Mouse (Mus musculus) bone marrow, adult 2 months (tissue): ENCODE measurements around the gene Tbcd. TPM values are rescaled to one million over a fixed set of nuclear protein-coding genes. Genes with fewer than 3 reads are reported as not detected.

Experiments used
- H3K27ac ChIP-seq: fragments of 200-500 bp; 2 replicates; pipeline ENCODE4 v1.5.1; 2012; ENCODE audit warnings: low read depth, mild to moderate bottlenecking, control low read depth, inconsistent platforms, low read length; ENCODE audit not compliant: control insufficient read depth, poor library complexity, insufficient read depth
- H3K4me1 ChIP-seq: fragments of 200-500 bp; 2 replicates; pipeline ENCODE4 v1.6.1; 2011; ENCODE audit warnings: low read length; ENCODE audit not compliant: control insufficient read depth, insufficient read depth
- H3K4me3 ChIP-seq: fragments of 200-500 bp; replicated peaks from 2 replicates; pipeline ENCODE3; 2011; ENCODE audit warnings: mild to moderate bottlenecking, low read depth, low read length, control low read depth; ENCODE audit not compliant: control insufficient read depth
- CTCF ChIP-seq: fragments of 200-500 bp; IDR thresholded peaks from 2 replicates; pipeline ENCODE4 v1.5.1; 2011; ENCODE audit warnings: low read length, control low read depth; ENCODE audit not compliant: control insufficient read depth, insufficient read depth
- POLR2A ChIP-seq: fragments of 200-500 bp; IDR thresholded peaks from 2 replicates; pipeline ENCODE4 v1.6.1; 2011; ENCODE audit warnings: low read depth, mild to moderate bottlenecking, control low read depth, low read length, borderline replicate concordance; ENCODE audit not compliant: control insufficient read depth
- WGBS: fragments of 180-500 bp; shearing (Covaris S2); methylation state at CpG from one replicate; pipeline ENCODE4 v1.1.7; 2018; 5-methylcytosine and 5-hydroxymethylcytosine counted together
- polyA plus RNA-seq: library from polyadenylated mRNA; stranded (reverse); fragments of >200 nt; gene quantifications from 2 replicates; pipeline ENCODE4 v1.2.4, GENCODE M21; 2011; ENCODE audit warnings: low replicate concordance; ENCODE audit not compliant: missing spikeins, insufficient read depth, insufficient read length

Gene Tbcd
- polyA plus RNA-seq, 1 experiment: 25.2 TPM

GRCm38 (mm10) chr11:121615961-121616485 lies 164.3 kb downstream of the Tbcd start:
- H3K4me3 ChIP-seq: no peak overlapping the region
- 87% methylated on average over 3 of the region's 3 CpGs for WGBS

GRCm38 (mm10) chr11:121616501-121616900 lies 164.8 kb downstream of the Tbcd start:
- TF ChIP-seq CTCF (no peak), POLR2A (no peak)
- H3K27ac ChIP-seq: no peak overlapping the region
- H3K4me1 ChIP-seq: no peaks in the 10 kb centered on the region
- H3K4me3 ChIP-seq: no peak overlapping the region

More at GRCm38 (mm10) chr11:121615961-121616485, 164.3 kb downstream of the Tbcd start:
- TF ChIP-seq POLR2A: no peak
- TF ChIP-seq CTCF: no peak
- H3K27ac ChIP-seq: no peak overlapping the region
- H3K4me1 ChIP-seq: no peaks in the 10 kb centered on the region

- no peaks in the 10 kb centered on the region for H3K4me1 ChIP-seq
- no peak overlapping the region for H3K4me3 ChIP-seq
- TF ChIP-seq CTCF (no peak), POLR2A (no peak)
- H3K27ac ChIP-seq: no peak overlapping the region
- 94% methylated on average over 1 of the region's 1 CpGs for WGBS
Measured at GRCm38 (mm10) chr11:121617371-121617770, 165.6 kb downstream of the Tbcd start.

- Histone ChIP-seq H3K27ac (no peak overlapping the region), H3K4me1 (no peaks in the 10 kb centered on the region), H3K4me3 (no peak overlapping the region)
- 90% methylated on average over 4 of the region's 4 CpGs for WGBS
- TF ChIP-seq CTCF: no peak
- no peak for TF ChIP-seq POLR2A
Measured at GRCm38 (mm10) chr11:121625007-121625406, 173.3 kb downstream of the Tbcd start.

- H3K27ac ChIP-seq: no peak overlapping the region
- WGBS: 94% methylated on average over 5 of the region's 5 CpGs
- H3K4me1 ChIP-seq: no peaks in the 10 kb centered on the region
- no peak overlapping the region for H3K4me3 ChIP-seq
- TF ChIP-seq CTCF (no peak), POLR2A (no peak)
Measured at GRCm38 (mm10) chr11:121627521-121627920, 175.8 kb downstream of the Tbcd start.

- Histone ChIP-seq H3K4me3 (no peak overlapping the region), H3K27ac (no peak overlapping the region), H3K4me1 (no peaks in the 10 kb centered on the region)
- WGBS: 90% methylated on average over 6 of the region's 6 CpGs
- TF ChIP-seq POLR2A (no peak), CTCF (no peak)
Measured at GRCm38 (mm10) chr11:121629529-121629928, 177.8 kb downstream of the Tbcd start.

GRCm38 (mm10) chr11:121630406-121630805 lies 178.7 kb downstream of the Tbcd start:
- H3K27ac ChIP-seq: no peak overlapping the region
- 79% methylated on average over 4 of the region's 4 CpGs for WGBS
- H3K4me3 ChIP-seq: no peak overlapping the region
- no peaks in the 10 kb centered on the region for H3K4me1 ChIP-seq
- no peak for TF ChIP-seq CTCF
- no peak for TF ChIP-seq POLR2A

GRCm38 (mm10) chr11:121631410-121631809 lies 179.7 kb downstream of the Tbcd start:
- H3K4me3 ChIP-seq: no peak overlapping the region
- WGBS: 91% methylated on average over 7 of the region's 7 CpGs
- TF ChIP-seq POLR2A (no peak), CTCF (no peak)
- H3K27ac ChIP-seq: no peak overlapping the region
- H3K4me1 ChIP-seq: no peaks in the 10 kb centered on the region

- TF ChIP-seq CTCF (no peak), POLR2A (no peak)
- Histone ChIP-seq H3K4me3 (no peak overlapping the region), H3K27ac (no peak overlapping the region), H3K4me1 (no peaks in the 10 kb centered on the region)
- 87% methylated on average over 10 of the region's 10 CpGs for WGBS
Measured at GRCm38 (mm10) chr11:121636646-121637045, 184.9 kb downstream of the Tbcd start.
